Mouse (Mus musculus) right cerebral cortex, adult 18-20 months (tissue): Measurements from ENCODE around the gene Fzr1.
A peak's percentile ranks its signal among the peaks of the same experiment; 100 is the strongest.

Experiments used
- DNase-seq: peaks from one replicate; pipeline ENCODE4 v3.0.0; 2022; ENCODE audit warnings: mixed read lengths

Fzr1 gene

DNA sequence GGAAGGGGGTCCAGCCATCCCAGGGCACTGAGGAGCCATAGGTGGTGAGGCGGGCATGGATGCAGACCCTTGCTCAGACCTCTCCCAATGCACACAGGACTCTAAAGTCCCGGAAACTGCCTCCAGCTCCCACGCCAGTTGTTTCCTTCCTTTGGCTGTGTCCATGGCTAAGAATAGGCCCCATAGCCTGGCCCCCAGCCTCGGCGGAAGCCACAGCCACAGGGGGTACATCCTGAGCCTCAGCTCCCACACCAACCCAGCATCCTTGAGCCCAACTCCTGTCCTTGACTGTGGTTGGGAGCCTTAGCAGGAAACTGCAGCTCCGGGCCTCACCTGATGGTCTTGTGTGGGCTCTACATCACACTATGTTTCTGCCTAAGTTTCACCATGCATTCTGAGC, 51.5 kb downstream of the Fzr1 start:
- DNase-seq = no peak

- no peak for DNase-seq
Observed at GRCm38 (mm10) chr10:81325781-81326180, 52.5 kb downstream of the Fzr1 start.

DNA sequence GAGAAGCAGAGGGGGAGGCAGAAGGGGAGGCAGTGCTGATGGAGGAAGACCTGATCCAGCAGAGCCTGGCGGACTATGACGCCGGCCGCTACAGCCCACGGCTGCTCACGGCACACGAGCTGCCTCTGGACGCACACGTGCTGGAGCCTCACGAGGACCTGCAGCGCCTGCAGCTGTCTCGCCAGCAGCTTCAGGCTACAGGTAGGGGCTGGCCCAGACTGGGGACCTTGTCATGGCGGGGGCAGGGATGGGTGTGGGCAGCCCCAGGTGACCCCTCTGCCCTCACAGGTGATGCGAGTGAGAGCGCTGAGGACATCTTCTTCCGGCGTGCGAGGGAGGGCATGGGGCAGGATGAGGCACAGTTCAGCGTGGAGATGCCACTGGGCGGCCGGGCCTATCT, 53.1 kb downstream of the Fzr1 start:
- DNase-seq = no peak

DNA sequence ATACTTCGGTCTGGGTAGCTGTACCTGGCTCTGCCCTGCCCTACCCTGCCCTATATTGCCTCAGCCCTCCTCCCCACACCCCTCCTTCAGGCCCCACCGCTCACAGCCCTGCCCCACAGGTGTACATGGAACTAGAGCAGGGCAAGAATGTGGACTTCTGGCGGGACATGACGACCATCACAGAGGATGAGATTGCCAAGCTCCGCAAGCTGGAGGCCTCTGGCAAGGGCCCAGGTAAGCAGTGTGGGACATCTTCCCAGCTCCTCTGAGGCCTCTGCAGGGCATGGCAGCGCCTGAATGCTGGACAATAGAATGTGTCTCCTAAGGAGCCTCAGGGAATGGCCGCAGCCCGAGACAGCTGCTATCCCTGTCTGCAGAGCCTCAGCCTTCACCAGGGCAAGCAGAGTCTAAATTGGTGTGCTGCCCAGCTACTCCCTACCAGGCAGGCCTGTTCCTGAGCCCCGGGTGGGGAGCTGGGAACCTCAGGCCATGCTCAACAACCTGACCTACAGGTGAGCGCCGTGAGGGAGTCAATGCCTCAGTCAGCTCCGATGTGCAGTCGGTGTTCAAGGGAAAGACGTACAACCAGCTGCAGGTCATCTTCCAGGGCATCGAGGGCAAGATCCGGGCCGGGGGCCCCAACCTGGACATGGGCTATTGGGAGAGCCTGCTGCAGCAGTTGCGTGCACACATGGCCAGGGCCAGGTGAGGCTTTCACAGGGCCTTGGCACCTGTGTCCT, 54.4 kb downstream of the Fzr1 start:
- DNase-seq = no peak

GRCm38 (mm10) chr10:81323141-81323775, 55.1 kb downstream of the Fzr1 start:
- DNase-seq = no peak

- no peak for DNase-seq
Observed at GRCm38 (mm10) chr10:81322444-81322843, 55.9 kb downstream of the Fzr1 start.

- no peak for DNase-seq
Observed at GRCm38 (mm10) chr10:81321436-81321835, 56.9 kb downstream of the Fzr1 start.

DNA sequence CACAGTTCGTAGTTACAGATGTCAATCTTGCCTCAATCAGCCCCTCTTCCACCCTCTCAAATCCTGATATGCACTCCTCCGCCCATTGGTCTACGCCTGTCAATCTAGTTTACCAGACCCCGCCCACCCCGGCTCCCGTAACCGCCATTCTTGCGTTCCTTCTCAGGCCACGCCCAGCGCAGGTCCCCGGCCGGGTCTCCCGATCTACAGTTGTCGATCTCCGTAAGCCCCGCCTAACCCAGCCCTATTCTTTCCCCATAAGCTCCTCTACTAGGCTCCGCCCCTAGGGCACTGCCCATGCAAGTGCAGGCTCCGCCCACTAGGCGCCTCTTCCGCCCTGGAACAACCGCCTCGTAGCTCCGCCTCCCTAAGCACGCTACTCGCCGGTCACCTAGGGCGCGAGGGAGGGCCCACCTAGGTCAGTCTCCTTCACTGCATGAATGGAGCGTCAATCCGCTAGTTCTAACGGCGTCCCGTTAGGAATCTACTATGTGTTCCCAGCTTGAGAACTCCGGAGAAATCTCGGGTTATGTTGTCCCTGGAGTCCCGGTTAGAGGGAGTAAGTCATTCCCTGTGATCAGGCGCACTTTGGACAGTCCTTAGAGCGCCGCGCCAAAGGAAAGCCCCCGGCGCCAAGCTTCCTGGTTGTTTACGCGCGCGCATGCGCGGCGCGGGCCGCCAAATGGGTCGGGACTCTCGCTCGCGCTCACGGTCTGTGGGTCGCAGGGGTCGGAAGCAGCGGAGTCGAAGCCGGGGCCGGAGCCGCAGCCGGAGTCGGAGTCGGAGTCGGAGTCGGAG, 57.6 kb downstream of the Fzr1 start, which contains the start of gene Cactin:
Gene Cactin (plus strand): TSS at position 554 of the 798 bp plus-strand sequence.
- DNase-seq = peak; percentile 100

DNA sequence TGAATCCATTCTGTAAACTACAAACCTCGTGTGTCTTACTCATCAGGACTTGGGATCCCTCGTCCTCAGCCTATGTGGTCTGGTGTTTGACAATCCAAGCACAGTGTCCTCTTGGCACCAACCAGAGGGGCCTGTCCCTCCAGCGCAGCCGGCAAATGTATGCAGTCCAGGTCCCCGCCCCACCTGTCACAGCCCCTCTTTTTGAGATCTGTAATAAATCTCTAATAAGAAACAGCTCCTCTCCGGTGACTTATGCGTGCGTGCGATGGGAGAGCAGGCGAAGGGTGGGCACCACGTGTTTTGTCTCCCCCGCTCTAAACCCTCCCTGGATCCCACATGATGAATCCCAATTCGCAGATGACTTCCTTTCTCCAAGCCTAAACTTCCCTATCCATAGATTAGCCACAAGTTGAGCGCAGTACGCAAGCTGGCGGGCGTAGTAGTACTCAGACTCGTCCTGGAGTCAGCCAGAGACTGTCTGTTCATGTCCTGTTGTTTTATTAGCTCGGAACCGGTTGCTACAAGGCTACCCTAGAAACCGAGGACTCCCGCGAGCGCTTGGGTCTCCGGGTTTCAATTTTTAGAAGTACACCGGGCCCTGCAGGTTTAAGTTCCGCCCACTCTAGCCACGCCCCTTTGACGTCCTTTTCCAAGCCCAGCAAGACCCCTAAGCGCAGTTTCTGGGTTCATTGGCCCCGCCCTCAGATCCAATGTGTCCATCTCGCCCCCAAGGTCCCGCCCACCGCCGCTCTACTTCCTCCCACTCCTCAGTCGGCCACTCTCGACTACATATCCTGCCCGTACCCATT, 58.4 kb downstream of the Fzr1 start:
- DNase-seq = no peak

GRCm38 (mm10) chr10:81319330-81319699, 59.0 kb downstream of the Fzr1 start:
- DNase-seq = no peak

DNA sequence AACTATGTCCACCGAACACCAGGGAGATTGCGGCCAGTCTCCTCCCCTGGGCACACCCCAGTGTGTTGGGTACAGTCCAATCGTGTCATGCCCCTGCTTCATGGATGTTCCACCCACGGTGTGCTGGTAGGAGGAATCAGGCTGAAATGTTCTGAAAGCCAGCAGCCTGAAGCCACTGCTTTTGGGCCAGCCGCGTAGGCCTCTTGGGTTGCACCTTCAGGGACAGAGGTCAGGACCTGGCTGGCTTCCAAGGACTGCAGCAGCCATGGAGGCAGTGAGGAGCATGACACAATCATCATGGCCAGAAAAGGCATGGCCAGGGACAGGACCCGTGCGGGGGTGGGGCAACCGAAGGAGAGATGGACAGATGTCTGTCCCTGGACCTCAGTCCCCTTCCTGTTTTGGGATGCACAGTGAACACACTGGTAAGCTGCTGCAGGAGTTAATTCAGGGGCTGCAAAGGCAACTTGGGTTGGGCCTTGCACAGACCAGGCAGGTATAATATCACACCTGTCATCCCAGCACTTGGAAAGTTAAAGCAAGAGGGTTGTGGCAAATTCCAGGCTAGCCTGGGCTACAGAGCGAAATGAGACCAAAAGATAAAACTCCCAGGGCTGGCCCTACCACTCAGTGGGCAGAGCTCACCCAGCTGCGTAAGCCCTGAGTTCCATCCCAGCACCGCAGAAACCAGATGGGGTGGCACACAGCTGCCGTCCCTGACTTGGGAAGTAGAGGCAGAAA, 59.6 kb downstream of the Fzr1 start:
- no peak for DNase-seq

DNA sequence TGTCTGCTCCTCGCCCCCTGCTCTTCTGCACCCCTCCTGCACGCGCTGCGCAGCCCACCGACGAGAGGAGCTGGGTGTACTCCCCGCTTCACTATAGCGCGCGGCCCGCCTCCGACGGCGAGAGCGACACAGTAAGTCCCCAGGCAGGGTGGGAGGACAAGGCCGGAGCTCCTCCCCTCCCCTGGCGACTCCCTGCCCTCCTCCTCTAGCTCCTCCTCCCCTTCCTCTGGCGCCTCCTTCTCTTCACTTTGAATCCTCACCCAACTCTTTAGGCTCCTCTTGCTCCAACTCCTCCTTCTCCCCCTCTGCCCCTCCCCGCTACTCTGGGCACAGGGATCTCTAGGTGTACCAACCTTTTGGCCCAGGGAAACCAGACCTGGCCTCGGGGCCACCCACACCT, 61.0 kb downstream of the Fzr1 start:
- DNase-seq = no peak

DNA sequence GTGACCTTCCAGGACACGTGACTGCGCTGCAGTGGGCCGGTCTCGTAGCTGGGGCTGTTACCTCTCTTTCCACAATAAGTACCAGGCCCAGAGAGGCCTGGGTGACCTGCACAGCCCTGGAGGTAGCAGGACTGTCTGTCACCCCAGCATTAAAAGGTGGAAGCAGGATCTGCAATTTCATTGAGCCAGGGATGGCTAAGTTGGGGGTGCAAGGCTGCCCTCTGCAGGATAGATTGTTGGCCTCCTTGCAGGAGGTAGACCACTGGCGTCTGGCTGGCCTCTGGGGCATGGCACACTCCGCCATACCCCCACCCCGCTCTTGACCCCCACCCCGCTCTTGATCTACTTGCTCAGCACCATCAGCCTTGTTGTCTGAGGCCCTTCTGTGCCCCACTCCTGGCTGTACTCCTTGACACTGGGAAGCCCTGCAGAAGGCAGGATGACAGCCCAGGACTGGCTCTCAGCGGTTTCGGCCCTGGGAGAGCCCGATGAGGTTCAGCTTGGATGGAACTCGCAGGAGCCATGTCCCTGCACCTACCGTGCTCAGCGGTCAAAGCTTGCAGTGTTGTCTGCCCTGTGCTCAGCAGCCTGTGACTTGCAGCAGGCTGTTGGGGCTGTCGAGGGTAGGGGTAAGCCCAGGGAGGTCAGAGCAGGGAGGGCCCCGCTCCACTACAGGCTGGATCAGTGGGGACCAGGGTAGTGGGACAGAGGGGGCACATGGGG, 61.8 kb downstream of the Fzr1 start:
- DNase-seq = no peak
